Mouse (Mus musculus) embryonic fibroblast, embryonic 13.5 days (primary cell): ENCODE measurements around the gene Olfr279.

Experiments
- CTCF ChIP-seq: IDR thresholded peaks from 2 replicates; pipeline ENCODE4 v1.5.1; 2011; ENCODE audit warnings: mild to moderate bottlenecking, control low read depth, low read length, moderate library complexity, borderline replicate concordance; ENCODE audit not compliant: insufficient read depth
- POLR2A ChIP-seq: IDR thresholded peaks from 2 replicates; pipeline ENCODE4 v1.6.1; 2011; ENCODE audit warnings: low read depth, mild to moderate bottlenecking, control low read depth, low read length, moderate library complexity

- TF ChIP-seq POLR2A: no peak
- no peak for TF ChIP-seq CTCF
These were observed 43.7 kb downstream of the Olfr279 start for GRCm38 (mm10) chr15:98535921-98536320.
